Mouse (Mus musculus) midbrain, embryonic 16.5 days (tissue): ENCODE measurements around the gene Macrod2. TPM values are rescaled to one million over a fixed set of nuclear protein-coding genes. Genes with fewer than 3 reads are reported as not detected.

Experiments used
- ATAC-seq: fragments of 200-750 bp; cut with Nextera tagmentation; 2 replicates; pipeline ENCODE4 v1.8.0; 2017; ENCODE audit warnings: moderate TSS enrichment
- H3K27ac ChIP-seq: fragments of 300-500 bp; sonication (generic); 2 replicates; pipeline ENCODE4 v1.5.1; 2014; ENCODE audit warnings: mild to moderate bottlenecking, low read length, mixed read lengths
- H3K27me3 ChIP-seq: fragments of 300-500 bp; sonication (generic); 2 replicates; pipeline ENCODE4 v1.6.1; 2014; ENCODE audit warnings: low read depth, low read length, mixed read lengths; ENCODE audit not compliant: control insufficient read depth, insufficient read depth
- H3K36me3 ChIP-seq: fragments of 300-500 bp; sonication (generic); 2 replicates; pipeline ENCODE4 v1.6.1; 2014; ENCODE audit warnings: mild to moderate bottlenecking, low read length, moderate library complexity, mixed read lengths; ENCODE audit not compliant: control insufficient read depth, insufficient read depth
- H3K4me1 ChIP-seq: fragments of 300-500 bp; sonication (generic); 2 replicates; pipeline ENCODE4 v1.6.1; 2014; ENCODE audit warnings: mild to moderate bottlenecking, low read length, mixed read lengths; ENCODE audit not compliant: control insufficient read depth, insufficient read depth
- H3K4me2 ChIP-seq: fragments of 300-500 bp; sonication (generic); 2 replicates; pipeline ENCODE4 v1.6.1; 2014; ENCODE audit warnings: mild to moderate bottlenecking, low read length, mixed read lengths
- H3K4me3 ChIP-seq: fragments of 300-500 bp; sonication (generic); 2 replicates; pipeline ENCODE4 v1.5.1; 2014; ENCODE audit warnings: low read depth, mild to moderate bottlenecking, low read length, moderate library complexity, mixed read lengths
- H3K9ac ChIP-seq: fragments of 300-500 bp; sonication (generic); 2 replicates; pipeline ENCODE4 v1.6.1; 2014; ENCODE audit warnings: low read depth, low read length, mixed read lengths
- H3K9me3 ChIP-seq: fragments of 300-500 bp; sonication (generic); replicated peaks from 2 replicates; pipeline ENCODE4 v1.6.1; 2014; ENCODE audit warnings: mild to moderate bottlenecking, low read length, mixed read lengths; ENCODE audit not compliant: control insufficient read depth, poor library complexity, severe bottlenecking
- WGBS: fragments of 180-500 bp; shearing (Covaris S2); extraction: QIAGEN DNeasy Blood & Tissue Kit; methylation state at CpG from one replicate; pipeline ENCODE4 v1.1.7; 2014; 5-methylcytosine and 5-hydroxymethylcytosine counted together
- polyA plus RNA-seq: library from polyadenylated mRNA; unstranded; fragments of >200 nt; fragmentation: Nextera tagmentation; extraction: Ambion mirVana; gene quantifications from 2 replicates; pipeline ENCODE4 v1.2.1, GENCODE M21; 2015

Macrod2 gene
- polyA plus RNA-seq, 1 experiment from 2014 or later = 96.9 TPM

- Histone ChIP-seq H3K36me3 (no peaks in the 10 kb centered on the region), H3K9me3 (no peaks in the 10 kb centered on the region), H3K4me1 (no peaks in the 10 kb centered on the region), H3K27ac (no peak overlapping the region), H3K4me3 (no peak overlapping the region), H3K4me2 (no peak overlapping the region), H3K9ac (no peak overlapping the region), H3K27me3 (no peaks in the 10 kb centered on the region)
- WGBS = 89% methylated on average over 2 of the region's 2 CpGs
- ATAC-seq = no peak
These were observed 817.2 kb downstream of the Macrod2 start for GRCm38 (mm10) chr2:141212291-141212690.

- no peak overlapping the region for H3K27ac ChIP-seq
- ATAC-seq = no peak
- WGBS = 46% methylated on average over 2 of the region's 2 CpGs
- H3K27me3 ChIP-seq = no peaks in the 10 kb centered on the region
- no peak overlapping the region for H3K9ac ChIP-seq
- H3K4me3 ChIP-seq = no peak overlapping the region
- no peak overlapping the region for H3K4me2 ChIP-seq
- peaks cover 4% of the 10 kb centered on the region; the same call in 1 of the 2 replicates for H3K9me3 ChIP-seq
- H3K36me3 ChIP-seq = no peaks in the 10 kb centered on the region
- H3K4me1 ChIP-seq = no peaks in the 10 kb centered on the region
These were observed 822.4 kb downstream of the Macrod2 start for GRCm38 (mm10) chr2:141217490-141217889.

GRCm38 (mm10) chr2:141217925-141218324 is 822.8 kb downstream of the Macrod2 start:
- Histone ChIP-seq H3K4me3 (no peak overlapping the region), H3K4me2 (no peak overlapping the region), H3K4me1 (no peaks in the 10 kb centered on the region), H3K36me3 (no peaks in the 10 kb centered on the region), H3K27ac (no peak overlapping the region), H3K9me3 (peaks cover 4% of the 10 kb centered on the region; the same call in 1 of the 2 replicates), H3K27me3 (no peaks in the 10 kb centered on the region), H3K9ac (no peak overlapping the region)
- no peak for ATAC-seq
- WGBS = 73% methylated on average over 3 of the region's 3 CpGs

GRCm38 (mm10) chr2:141228809-141229208 is 833.7 kb downstream of the Macrod2 start:
- H3K4me3 ChIP-seq = no peak overlapping the region
- WGBS = 89% methylated on average over 1 of the region's 1 CpGs
- no peaks in the 10 kb centered on the region for H3K36me3 ChIP-seq
- no peak overlapping the region for H3K27ac ChIP-seq
- no peaks in the 10 kb centered on the region for H3K27me3 ChIP-seq
- H3K4me2 ChIP-seq = no peak overlapping the region
- H3K4me1 ChIP-seq = peaks cover 11% of the 10 kb centered on the region
- H3K9me3 ChIP-seq = no peaks in the 10 kb centered on the region
- ATAC-seq = no peak
- H3K9ac ChIP-seq = no peak overlapping the region

- 40% methylated on average over 6 of the region's 6 CpGs for WGBS
- no peak for ATAC-seq
- H3K4me2 ChIP-seq = no peak overlapping the region
- peaks cover 11% of the 10 kb centered on the region for H3K4me1 ChIP-seq
- H3K27ac ChIP-seq = no peak overlapping the region
- H3K36me3 ChIP-seq = no peaks in the 10 kb centered on the region
- no peak overlapping the region for H3K4me3 ChIP-seq
- no peak overlapping the region for H3K9ac ChIP-seq
- no peaks in the 10 kb centered on the region for H3K9me3 ChIP-seq
- H3K27me3 ChIP-seq = no peaks in the 10 kb centered on the region
These were observed 834.7 kb downstream of the Macrod2 start for GRCm38 (mm10) chr2:141229820-141230219.

- ATAC-seq = peak; percentile 77; the same call in 1 of the 2 replicates
- Histone ChIP-seq H3K9me3 (no peaks in the 10 kb centered on the region), H3K27ac (no peak overlapping the region), H3K27me3 (no peaks in the 10 kb centered on the region), H3K36me3 (no peaks in the 10 kb centered on the region), H3K4me1 (peaks cover 11% of the 10 kb centered on the region), H3K4me2 (peak overlapping the region; percentile 46), H3K9ac (0 out of 2 replicates have a peak overlapping the region, but pooled peaks have one; percentile 7), H3K4me3 (peak overlapping the region; percentile 12; the same call in 1 of the 2 replicates)
- 18% methylated on average over 16 of the region's 16 CpGs for WGBS
These were observed 836.0 kb downstream of the Macrod2 start for GRCm38 (mm10) chr2:141231011-141231668.

GRCm38 (mm10) chr2:141234306-141234705 is 839.2 kb downstream of the Macrod2 start:
- 61% methylated on average over 8 of the region's 8 CpGs for WGBS
- no peak for ATAC-seq
- no peak overlapping the region for H3K27ac ChIP-seq
- H3K36me3 ChIP-seq = no peaks in the 10 kb centered on the region
- no peak overlapping the region for H3K9ac ChIP-seq
- H3K9me3 ChIP-seq = no peaks in the 10 kb centered on the region
- H3K4me1 ChIP-seq = peaks cover 11% of the 10 kb centered on the region
- H3K27me3 ChIP-seq = no peaks in the 10 kb centered on the region
- no peak overlapping the region for H3K4me2 ChIP-seq
- no peak overlapping the region for H3K4me3 ChIP-seq

GRCm38 (mm10) chr2:141234724-141235453 is 839.8 kb downstream of the Macrod2 start:
- Histone ChIP-seq H3K9me3 (no peaks in the 10 kb centered on the region), H3K4me3 (no peak overlapping the region), H3K4me2 (no peak overlapping the region), H3K27ac (no peak overlapping the region), H3K36me3 (no peaks in the 10 kb centered on the region), H3K27me3 (no peaks in the 10 kb centered on the region), H3K9ac (no peak overlapping the region), H3K4me1 (peaks cover 9% of the 10 kb centered on the region)
- no peak for ATAC-seq
- WGBS = 54% methylated on average over 5 of the region's 5 CpGs

GRCm38 (mm10) chr2:141247680-141248079 is 852.6 kb downstream of the Macrod2 start:
- H3K4me3 ChIP-seq = no peak overlapping the region
- no peaks in the 10 kb centered on the region for H3K4me1 ChIP-seq
- WGBS = 92% methylated on average over 2 of the region's 2 CpGs
- no peaks in the 10 kb centered on the region for H3K9me3 ChIP-seq
- no peak overlapping the region for H3K27ac ChIP-seq
- H3K9ac ChIP-seq = no peak overlapping the region
- H3K4me2 ChIP-seq = no peak overlapping the region
- no peaks in the 10 kb centered on the region for H3K27me3 ChIP-seq
- no peaks in the 10 kb centered on the region for H3K36me3 ChIP-seq
- ATAC-seq = no peak
